Mouse (Mus musculus) ES-E14 (cell line): ENCODE data around the gene Ffar4. TPM values are rescaled to one million over a fixed set of nuclear protein-coding genes. Genes with fewer than 3 reads are reported as not detected.

Experiments
- DNase-seq: peaks from one replicate; pipeline ENCODE4 v3.0.0-alpha.2; 2013; ENCODE audit warnings: low read depth, low spot score
- H3K27ac ChIP-seq: 2 replicates; pipeline ENCODE4 v1.5.1; 2012; ENCODE audit warnings: low read depth, mild to moderate bottlenecking, low read length, moderate library complexity, mixed read lengths; ENCODE audit not compliant: poor library complexity, insufficient read depth, severe bottlenecking
- H3K36me3 ChIP-seq: 2 replicates; pipeline ENCODE4 v1.6.1; 2012; ENCODE audit warnings: mild to moderate bottlenecking, low read length, moderate library complexity, mixed read lengths; ENCODE audit not compliant: control insufficient read depth, poor library complexity, insufficient read depth, severe bottlenecking
- H3K4me1 ChIP-seq, 2 experiments: fragments of 150-350 bp in 1 of 2; sonication (generic) in 1 of 2; 2 replicates each; pipeline ENCODE4 v1.6.1; 2012; ENCODE audit warnings: low read length in 2 of 2, mild to moderate bottlenecking in 1 of 2, mixed read lengths in 1 of 2; ENCODE audit not compliant: control insufficient read depth in 2 of 2, insufficient read depth in 2 of 2, poor library complexity in 1 of 2
- H3K4me3 ChIP-seq, 2 experiments: fragments of 150-350 bp in 1 of 2; sonication (generic) in 1 of 2; 2 replicates each; pipeline ENCODE4 v1.5.1; 2012; ENCODE audit warnings: low read length in 2 of 2, low read depth in 1 of 2, mild to moderate bottlenecking in 1 of 2, mixed read lengths in 1 of 2; ENCODE audit not compliant: insufficient read depth in 1 of 2, poor library complexity in 1 of 2, severe bottlenecking in 1 of 2
- H3K9ac ChIP-seq: 2 replicates; pipeline ENCODE4 v1.6.1; 2012; ENCODE audit warnings: low read depth, mild to moderate bottlenecking, low read length, mixed read lengths; ENCODE audit not compliant: poor library complexity, insufficient read depth, severe bottlenecking
- H3K9me3 ChIP-seq: fragments of 150-350 bp; sonication (generic); 2 replicates; pipeline ENCODE4 v1.6.1; 2012; ENCODE audit warnings: low read depth, mild to moderate bottlenecking, low read length; ENCODE audit not compliant: control insufficient read depth, insufficient read depth
- CHD2 ChIP-seq: IDR thresholded peaks from 2 replicates; pipeline ENCODE4 v1.6.1; 2014; ENCODE audit warnings: mild to moderate bottlenecking, low read depth, low read length, inconsistent platforms
- HCFC1 ChIP-seq: IDR thresholded peaks from 2 replicates; pipeline ENCODE4 v1.6.1; 2012; ENCODE audit warnings: low read length, inconsistent platforms, borderline replicate concordance; ENCODE audit not compliant: insufficient read depth
- MAFK ChIP-seq: IDR thresholded peaks from 2 replicates; pipeline ENCODE4 v1.6.1; 2014; ENCODE audit warnings: mild to moderate bottlenecking, low read depth, low read length, inconsistent platforms; ENCODE audit not compliant: insufficient read depth
- ZC3H11A ChIP-seq: IDR thresholded peaks from 2 replicates; pipeline ENCODE4 v1.6.1; 2012; ENCODE audit warnings: low read depth, mild to moderate bottlenecking, inconsistent platforms, low read length, borderline replicate concordance
- ZNF384 ChIP-seq: IDR thresholded peaks from 2 replicates; pipeline ENCODE4 v1.6.1; 2012; ENCODE audit warnings: low read depth, low read length, inconsistent platforms
- in situ Hi-C, 2 experiments: fragments of 600-800 bp; cut with MboI; formaldehyde crosslinking; loops; one replicate each; pipeline ENCODE4 v1.15.1; 2025; ENCODE audit warnings: low sequenced_read_pairs in 2 of 2, inconsistent platforms in 1 of 2; ENCODE audit not compliant: unreplicated experiment in 2 of 2
- total RNA-seq: library from RNA; depleted of rRNA; stranded (reverse); fragments of 300-350 nt; gene quantifications from 2 replicates; pipeline ENCODE4 v1.2.3, GENCODE M21; 2012

Gene Ffar4
- total RNA-seq, 1 experiment: 0.22 TPM

- peak overlapping the region in 1 of 2 experiments; percentile 15; a peak in 2 of 4 replicates for H3K4me3 ChIP-seq
- H3K9ac ChIP-seq: no peak overlapping the region
- TF ChIP-seq CHD2: 0 out of 2 replicates have a peak, but pooled peaks have one; percentile 20
- no peak for TF ChIP-seq ZC3H11A
- H3K27ac ChIP-seq: peak overlapping the region; percentile 97
- in situ Hi-C loops: no loop called here
- DNase-seq: no peak
- H3K9me3 ChIP-seq: no peaks in the 10 kb centered on the region
- H3K36me3 ChIP-seq: peaks cover 21% of the 10 kb centered on the region
- peaks cover 7 to 14% of the 10 kb centered on the region in 2 experiments for H3K4me1 ChIP-seq
These were observed 32.8 kb upstream of the Ffar4 start for GRCm38 (mm10) chr19:38064051-38064450.

- Histone ChIP-seq H3K9ac (no peak overlapping the region), H3K27ac (no peak overlapping the region), H3K4me3 (no peak overlapping the region), H3K9me3 (no peaks in the 10 kb centered on the region), H3K36me3 (peaks cover 42% of the 10 kb centered on the region), H3K4me1 (peaks cover 0 to 2% of the 10 kb centered on the region in 2 experiments; a peak in 2 of 4 replicates)
- no peak for DNase-seq
- in situ Hi-C loops: no loop called here
- no peak for TF ChIP-seq CHD2
These were observed 23.6 kb upstream of the Ffar4 start for GRCm38 (mm10) chr19:38073226-38073625.

GRCm38 (mm10) chr19:38075051-38075450 is 21.8 kb upstream of the Ffar4 start:
- TF ChIP-seq HCFC1 (no peak), MAFK (no peak), ZC3H11A (no peak), ZNF384 (no peak), CHD2 (no peak)
- no peaks in the 10 kb centered on the region for H3K9me3 ChIP-seq
- H3K4me3 ChIP-seq: no peak overlapping the region
- peaks cover 0 to 2% of the 10 kb centered on the region in 2 experiments; a peak in 2 of 4 replicates for H3K4me1 ChIP-seq
- DNase-seq: no peak
- H3K9ac ChIP-seq: no peak overlapping the region
- H3K36me3 ChIP-seq: peaks cover 34% of the 10 kb centered on the region
- H3K27ac ChIP-seq: no peak overlapping the region
- in situ Hi-C loops: no loop called here

DNA sequence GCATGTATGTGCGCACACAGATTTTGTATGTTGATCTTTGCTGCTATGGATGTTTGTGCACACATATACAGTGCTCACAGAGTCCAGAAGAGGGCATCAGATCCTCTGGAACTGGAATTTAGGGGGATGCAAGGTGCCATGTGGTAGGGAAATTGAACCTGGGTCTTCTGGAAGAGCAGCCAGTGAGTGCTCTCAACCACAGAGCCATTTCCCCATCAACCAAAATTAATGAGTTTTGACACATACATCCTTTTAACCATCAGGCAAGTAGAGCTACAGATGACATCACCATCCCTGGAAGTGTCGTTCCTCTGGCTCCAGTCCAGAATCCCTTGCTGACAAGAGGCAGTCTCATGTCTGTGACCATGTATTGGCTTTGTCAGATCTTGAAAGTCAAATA is 20.6 kb upstream of the Ffar4 start:
- H3K9me3 ChIP-seq: no peaks in the 10 kb centered on the region
- TF ChIP-seq ZC3H11A: 0 out of 2 replicates have a peak, but pooled peaks have one; percentile 5
- TF ChIP-seq MAFK: no peak
- no peak overlapping the region for H3K9ac ChIP-seq
- DNase-seq: no peak
- H3K27ac ChIP-seq: no peak overlapping the region
- peaks cover 0 to 3% of the 10 kb centered on the region in 2 experiments; a peak in 2 of 4 replicates for H3K4me1 ChIP-seq
- in situ Hi-C loops: no loop called here
- H3K4me3 ChIP-seq: no peak overlapping the region
- peaks cover 23% of the 10 kb centered on the region for H3K36me3 ChIP-seq

- in situ Hi-C loops: no loop called here
- H3K27ac ChIP-seq: no peak overlapping the region
These were observed 18.9 kb upstream of the Ffar4 start for GRCm38 (mm10) chr19:38077851-38078540.

More at GRCm38 (mm10) chr19:38077851-38078540, 18.9 kb upstream of the Ffar4 start:
- TF ChIP-seq HCFC1 (no peak), CHD2 (no peak), ZNF384 (no peak), ZC3H11A (no peak), MAFK (no peak)
- no peak for DNase-seq
- no peak overlapping the region for H3K9ac ChIP-seq
- peaks cover 11% of the 10 kb centered on the region for H3K36me3 ChIP-seq
- peaks cover 0 to 6% of the 10 kb centered on the region in 2 experiments; a peak in 2 of 4 replicates for H3K4me1 ChIP-seq
- no peaks in the 10 kb centered on the region for H3K9me3 ChIP-seq
- no peak overlapping the region for H3K4me3 ChIP-seq
